Mouse (Mus musculus) kidney, embryonic 14.5 days (tissue): ENCODE results near the gene Slc39a11. TPM values are rescaled to one million over a fixed set of nuclear protein-coding genes. Genes with fewer than 3 reads are reported as not detected.

Experiments used
- ATAC-seq: fragments of 200-750 bp; cut with Nextera tagmentation; 2 replicates; pipeline ENCODE4 v1.8.0; 2017; ENCODE audit warnings: moderate number of reproducible peaks, mild to moderate bottlenecking, moderate TSS enrichment, moderate library complexity; ENCODE audit not compliant: low FRiP score, low TSS enrichment
- H3K27ac ChIP-seq: fragments of 300-500 bp; sonication (generic); 2 replicates; pipeline ENCODE4 v1.5.1; 2014; ENCODE audit warnings: low read depth, mild to moderate bottlenecking, low read length, moderate library complexity, mixed read lengths
- H3K27me3 ChIP-seq: fragments of 300-500 bp; sonication (generic); 2 replicates; pipeline ENCODE4 v1.6.1; 2014; ENCODE audit warnings: mild to moderate bottlenecking, low read length; ENCODE audit not compliant: control insufficient read depth, insufficient read depth
- H3K36me3 ChIP-seq: fragments of 300-500 bp; sonication (generic); 2 replicates; pipeline ENCODE4 v1.6.1; 2014; ENCODE audit warnings: low read length, mixed read lengths; ENCODE audit not compliant: control insufficient read depth, insufficient read depth
- H3K4me1 ChIP-seq: fragments of 300-500 bp; sonication (generic); 2 replicates; pipeline ENCODE4 v1.6.1; 2014; ENCODE audit warnings: low read length, mixed read lengths; ENCODE audit not compliant: control insufficient read depth, insufficient read depth
- H3K4me2 ChIP-seq: fragments of 300-500 bp; sonication (generic); replicated peaks from 2 replicates; pipeline ENCODE4 v1.6.1; 2014; ENCODE audit warnings: low read depth, mild to moderate bottlenecking, low read length
- H3K4me3 ChIP-seq: fragments of 300-500 bp; sonication (generic); 2 replicates; pipeline ENCODE4 v1.5.1; 2014; ENCODE audit warnings: mild to moderate bottlenecking, low read length
- H3K9ac ChIP-seq: fragments of 300-500 bp; sonication (generic); 2 replicates; pipeline ENCODE4 v1.6.1; 2014; ENCODE audit warnings: low read depth, mild to moderate bottlenecking, low read length, moderate library complexity
- H3K9me3 ChIP-seq: fragments of 300-500 bp; sonication (generic); 2 replicates; pipeline ENCODE4 v1.6.1; 2016; ENCODE audit warnings: low read length; ENCODE audit not compliant: control insufficient read depth
- WGBS: fragments of 180-500 bp; shearing (Covaris S2); extraction: QIAGEN DNeasy Blood & Tissue Kit; methylation state at CpG from one replicate; pipeline ENCODE4 v1.1.7; 2014; 5-methylcytosine and 5-hydroxymethylcytosine counted together
- polyA plus RNA-seq: library from polyadenylated mRNA; unstranded; fragments of >200 nt; fragmentation: Nextera tagmentation; extraction: Ambion mirVana; gene quantifications from 2 replicates; pipeline ENCODE4 v1.2.1, GENCODE M21; 2014

Slc39a11 gene
- polyA plus RNA-seq, 1 experiment from 2014 or later: 16.4 TPM

DNA sequence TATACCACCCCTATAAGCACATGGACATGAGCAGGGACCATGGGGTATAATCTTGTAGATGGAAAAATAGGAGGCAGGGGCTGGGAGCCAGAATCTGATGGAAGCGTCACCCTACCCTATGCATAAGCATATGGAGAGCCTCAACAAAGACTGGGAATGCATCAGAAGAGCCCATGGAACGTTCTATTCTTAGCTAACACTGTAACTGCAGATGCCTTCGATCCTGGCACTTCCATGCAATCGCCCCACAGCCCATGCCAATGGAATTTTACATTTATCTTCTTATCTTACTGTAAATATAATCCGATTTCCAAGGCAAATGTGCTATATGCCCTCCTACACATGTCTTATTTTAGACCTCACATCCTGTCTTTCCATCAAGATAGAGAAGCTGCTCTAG is 314.2 kb downstream of the Slc39a11 start:
- H3K27me3 ChIP-seq: no peaks in the 10 kb centered on the region
- WGBS: 96% methylated on average over 5 of the region's 5 CpGs
- no peak for ATAC-seq

DNA sequence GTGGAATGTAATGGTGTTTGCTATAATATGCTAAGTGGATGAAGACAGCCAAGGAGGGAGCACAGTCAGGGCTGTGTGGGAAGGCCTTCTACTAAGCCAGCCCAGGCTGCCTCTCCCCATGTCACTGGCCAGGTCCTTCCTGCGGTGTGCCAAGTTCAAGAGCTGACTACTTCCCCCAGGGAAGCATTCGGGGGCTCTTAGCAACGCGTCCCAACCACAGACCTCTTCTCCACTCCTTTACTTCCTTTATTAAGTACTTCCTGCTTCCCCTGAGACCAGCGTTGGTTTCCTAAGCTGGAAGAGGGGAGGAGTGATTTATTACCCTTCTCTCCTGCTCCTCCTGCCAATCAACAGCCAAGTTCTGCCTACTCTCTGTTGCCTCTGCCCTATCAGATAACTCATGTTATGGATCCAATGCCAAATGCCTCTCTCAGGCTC is 315.4 kb downstream of the Slc39a11 start:
- ATAC-seq: peak; percentile 37; the same call in 1 of the 2 replicates
- no peaks in the 10 kb centered on the region for H3K27me3 ChIP-seq
- H3K27ac ChIP-seq: no peak overlapping the region
- 44% methylated on average over 5 of the region's 5 CpGs for WGBS
- H3K9ac ChIP-seq: no peak overlapping the region
- H3K4me2 ChIP-seq: no peak overlapping the region
- no peaks in the 10 kb centered on the region for H3K9me3 ChIP-seq
- no peaks in the 10 kb centered on the region; the same call in 1 of the 2 replicates for H3K4me1 ChIP-seq
- H3K36me3 ChIP-seq: no peaks in the 10 kb centered on the region
- no peak overlapping the region for H3K4me3 ChIP-seq

More for the DNA sequence above, 314.2 kb downstream of the Slc39a11 start:
- no peak overlapping the region for H3K4me2 ChIP-seq
- H3K9ac ChIP-seq: no peak overlapping the region
- H3K9me3 ChIP-seq: no peaks in the 10 kb centered on the region
- no peaks in the 10 kb centered on the region; the same call in 1 of the 2 replicates for H3K4me1 ChIP-seq
- H3K36me3 ChIP-seq: no peaks in the 10 kb centered on the region
- no peak overlapping the region for H3K27ac ChIP-seq
- no peak overlapping the region for H3K4me3 ChIP-seq

DNA sequence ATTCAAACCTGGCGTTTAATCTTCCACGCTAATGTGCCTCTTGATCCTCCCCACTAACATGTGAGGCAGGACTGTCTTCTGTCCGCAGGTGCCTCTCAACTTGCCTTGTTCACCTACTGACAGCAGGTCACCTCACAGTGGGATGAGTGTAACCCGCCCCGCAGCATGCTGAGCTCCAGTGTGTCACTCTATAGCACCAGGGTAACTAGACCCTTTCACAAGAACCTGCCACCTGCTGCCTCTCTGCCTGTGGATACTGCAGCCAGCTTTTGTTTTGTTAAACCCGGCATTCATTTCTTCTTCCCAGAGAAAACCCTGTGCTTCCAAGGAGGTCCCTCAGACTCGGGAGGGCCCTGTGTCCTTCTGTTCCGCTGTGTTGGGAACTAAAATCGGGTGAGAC is 316.3 kb downstream of the Slc39a11 start:
- no peaks in the 10 kb centered on the region for H3K36me3 ChIP-seq
- H3K4me1 ChIP-seq: no peaks in the 10 kb centered on the region; the same call in 1 of the 2 replicates
- no peaks in the 10 kb centered on the region for H3K27me3 ChIP-seq
- no peaks in the 10 kb centered on the region for H3K9me3 ChIP-seq
- H3K27ac ChIP-seq: no peak overlapping the region
- WGBS: 42% methylated on average over 9 of the region's 9 CpGs
- no peak overlapping the region for H3K4me2 ChIP-seq
- no peak overlapping the region for H3K9ac ChIP-seq
- H3K4me3 ChIP-seq: no peak overlapping the region
- no peak; the same call in 1 of the 2 replicates for ATAC-seq

GRCm38 (mm10) chr11:113330061-113330591 is 319.8 kb downstream of the Slc39a11 start:
- WGBS: 72% methylated on average over 13 of the region's 13 CpGs
- Histone ChIP-seq H3K4me1 (no peaks in the 10 kb centered on the region; the same call in 1 of the 2 replicates), H3K36me3 (no peaks in the 10 kb centered on the region), H3K4me3 (no peak overlapping the region), H3K27me3 (no peaks in the 10 kb centered on the region), H3K4me2 (no peak overlapping the region), H3K9ac (no peak overlapping the region), H3K27ac (no peak overlapping the region), H3K9me3 (no peaks in the 10 kb centered on the region)
- no peak for ATAC-seq

- no peaks in the 10 kb centered on the region for H3K4me1 ChIP-seq
- no peak overlapping the region for H3K4me2 ChIP-seq
- ATAC-seq: no peak
- H3K9ac ChIP-seq: no peak overlapping the region
- H3K27ac ChIP-seq: no peak overlapping the region
- H3K4me3 ChIP-seq: no peak overlapping the region
- no peaks in the 10 kb centered on the region for H3K36me3 ChIP-seq
- 0 out of 2 replicates have a peak, but pooled peaks cover 3% of the 10 kb centered on the region for H3K27me3 ChIP-seq
- 81% methylated on average over 3 of the region's 3 CpGs for WGBS
- H3K9me3 ChIP-seq: no peaks in the 10 kb centered on the region
Measured at GRCm38 (mm10) chr11:113327499-113328062, 322.3 kb downstream of the Slc39a11 start.

DNA sequence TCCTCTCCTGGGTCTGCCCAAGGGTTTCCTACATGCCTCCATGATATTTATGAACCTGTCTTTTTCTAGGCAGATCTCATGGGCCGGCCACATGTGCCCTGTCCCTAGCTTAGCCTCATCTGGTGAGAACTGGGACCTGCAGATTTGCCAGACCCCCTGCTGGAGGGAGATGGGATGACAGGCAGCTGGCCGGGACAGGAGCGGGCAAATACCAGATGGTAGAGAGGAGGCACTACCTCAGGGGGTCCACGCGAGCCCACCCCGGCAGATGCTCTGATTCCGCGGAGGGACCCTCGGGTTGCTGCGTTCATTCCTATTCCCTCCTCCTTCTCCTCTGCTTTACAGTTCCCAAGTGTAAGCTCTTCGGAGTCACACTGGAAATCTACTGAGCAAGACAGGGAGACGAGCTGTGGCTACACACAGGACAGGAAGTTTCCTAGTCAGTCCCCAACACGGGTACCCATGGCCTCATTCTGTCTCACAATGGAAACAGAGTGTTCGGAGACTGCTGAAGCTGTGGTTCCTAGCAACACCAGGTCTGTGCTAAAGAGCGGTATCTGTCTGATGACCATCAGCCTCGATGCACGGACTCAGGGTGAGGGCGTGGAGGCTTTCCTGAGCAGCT is 323.4 kb downstream of the Slc39a11 start:
- no peak overlapping the region for H3K27ac ChIP-seq
- H3K36me3 ChIP-seq: no peaks in the 10 kb centered on the region
- 23% methylated on average over 18 of the region's 18 CpGs for WGBS
- H3K9ac ChIP-seq: 0 out of 2 replicates have a peak overlapping the region, but pooled peaks have one; percentile 44
- 0 out of 2 replicates have a peak, but pooled peaks cover 3% of the 10 kb centered on the region for H3K27me3 ChIP-seq
- no peaks in the 10 kb centered on the region for H3K4me1 ChIP-seq
- H3K4me3 ChIP-seq: no peak overlapping the region
- peak overlapping the region; percentile 19 for H3K4me2 ChIP-seq
- H3K9me3 ChIP-seq: no peaks in the 10 kb centered on the region
- ATAC-seq: peak; percentile 77

GRCm38 (mm10) chr11:113321601-113322000 is 328.3 kb downstream of the Slc39a11 start:
- no peaks in the 10 kb centered on the region for H3K9me3 ChIP-seq
- H3K4me1 ChIP-seq: no peaks in the 10 kb centered on the region
- H3K27ac ChIP-seq: no peak overlapping the region
- H3K27me3 ChIP-seq: 0 out of 2 replicates have a peak, but pooled peaks cover 3% of the 10 kb centered on the region
- no peak overlapping the region for H3K9ac ChIP-seq
- no peak overlapping the region for H3K4me3 ChIP-seq
- WGBS: 88% methylated on average over 3 of the region's 3 CpGs
- H3K36me3 ChIP-seq: no peaks in the 10 kb centered on the region
- H3K4me2 ChIP-seq: no peak overlapping the region
- no peak for ATAC-seq

GRCm38 (mm10) chr11:113309265-113309951 is 340.5 kb downstream of the Slc39a11 start:
- 48% methylated on average over 10 of the region's 10 CpGs for WGBS
- H3K4me3 ChIP-seq: no peak overlapping the region
- no peak overlapping the region for H3K27ac ChIP-seq
- H3K9me3 ChIP-seq: no peaks in the 10 kb centered on the region
- no peak for ATAC-seq
- H3K27me3 ChIP-seq: no peaks in the 10 kb centered on the region
- no peaks in the 10 kb centered on the region for H3K4me1 ChIP-seq
- no peaks in the 10 kb centered on the region for H3K36me3 ChIP-seq
- H3K9ac ChIP-seq: no peak overlapping the region
- H3K4me2 ChIP-seq: no peak overlapping the region
